Mouse (Mus musculus) lung, postnatal 0 days (tissue): ENCODE results near the gene E030030I06Rik.

Source experiments
- CTCF ChIP-seq: IDR thresholded peaks from 2 replicates; pipeline ENCODE4 v1.5.1; 2016; ENCODE audit warnings: antibody characterized with exemption, mild to moderate bottlenecking
- EP300 ChIP-seq: IDR thresholded peaks from 2 replicates; pipeline ENCODE4 v1.6.1; 2016; ENCODE audit warnings: antibody characterized with exemption, mild to moderate bottlenecking, control low read depth

- TF ChIP-seq EP300 (no peak), CTCF (no peak)
Observed at GRCm38 (mm10) chr10:22070576-22070975, 78.5 kb downstream of the E030030I06Rik start.
